Mouse (Mus musculus) heart, adult 9 months (tissue): ENCODE results near the gene Hspb9.

Experiments
- DNase-seq, 2 experiments: peaks; one replicate each; pipeline ENCODE4 v3.0.0; 2022; ENCODE audit warnings: low spot score in 2 of 2

Hspb9 gene

GRCm38 (mm10) chr11:100759611-100760233, 46.1 kb downstream of the Hspb9 start, which contains the start of gene Kcnh4:
Gene Kcnh4, minus strand, starts transcription at chr11:100759942.
- DNase-seq: no peak

- peak; percentile 86 for DNase-seq
These were observed 47.9 kb downstream of the Hspb9 start for GRCm38 (mm10) chr11:100761547-100762045.

- no peak for DNase-seq
These were observed 49.2 kb downstream of the Hspb9 start, which contains the start of gene Hcrt for GRCm38 (mm10) chr11:100762831-100763230. Gene Hcrt, minus strand, starts transcription at chr11:100762931.
